Mouse (Mus musculus) left cerebral cortex, adult 18-20 months (tissue): ENCODE measurements at regions not wholly inside any gene's neighbourhood (a gene's known extent, or its start where the extent isn't known, plus 50 kb on each side); places are given as distances from the start of the nearest gene placed in this dataset.

ENCODE experiments used
- DNase-seq, 2 experiments: peaks; one replicate each; pipeline ENCODE4 v3.0.0; 2021 to 2022; ENCODE audit warnings: low spot score in 2 of 2, mixed read lengths in 1 of 2

- no peak for DNase-seq
Measured at GRCm38 (mm10) chr8:126720473-126721145, 126.8 kb upstream of the Irf2bp2 start.

- no peak for DNase-seq
Measured at GRCm38 (mm10) chr8:126719748-126720147, 126.0 kb upstream of the Irf2bp2 start.

- no peak for DNase-seq
Measured at GRCm38 (mm10) chr8:126717652-126718155, 123.9 kb upstream of the Irf2bp2 start.

- no peak for DNase-seq
Measured at GRCm38 (mm10) chr8:126715666-126716065, 121.9 kb upstream of the Irf2bp2 start.

- DNase-seq, result no peak
Measured at GRCm38 (mm10) chr8:126713602-126714145, 119.9 kb upstream of the Irf2bp2 start.

GRCm38 (mm10) chr8:126713181-126713580, 119.4 kb upstream of the Irf2bp2 start:
- no peak for DNase-seq

GRCm38 (mm10) chr8:126712749-126713148, 119.0 kb upstream of the Irf2bp2 start:
- DNase-seq, result no peak

- no peak for DNase-seq
Measured at GRCm38 (mm10) chr8:126708956-126709355, 115.2 kb upstream of the Irf2bp2 start.

GRCm38 (mm10) chr8:126707300-126707902, 113.6 kb upstream of the Irf2bp2 start:
- no peak for DNase-seq

- no peak for DNase-seq
Measured at GRCm38 (mm10) chr8:126706247-126706646, 112.5 kb upstream of the Irf2bp2 start.

- DNase-seq, result no peak
Measured at GRCm38 (mm10) chr8:126705391-126705790, 111.6 kb upstream of the Irf2bp2 start.

- no peak for DNase-seq
Measured at GRCm38 (mm10) chr8:126704706-126705105, 110.9 kb upstream of the Irf2bp2 start.

- no peak for DNase-seq
Measured at GRCm38 (mm10) chr8:126703546-126703945, 109.8 kb upstream of the Irf2bp2 start.

GRCm38 (mm10) chr8:126702294-126702693, 108.5 kb upstream of the Irf2bp2 start:
- DNase-seq, result no peak

- no peak for DNase-seq
Measured at GRCm38 (mm10) chr8:126699389-126699775, 105.6 kb upstream of the Irf2bp2 start.

GRCm38 (mm10) chr8:126698601-126699388, 105.0 kb upstream of the Irf2bp2 start:
- DNase-seq, result no peak

GRCm38 (mm10) chr8:126696346-126697010, 102.7 kb upstream of the Irf2bp2 start:
- DNase-seq, result no peak

- DNase-seq, result peak; percentile 81 to 88
Measured at GRCm38 (mm10) chr8:126694370-126694769, 100.6 kb upstream of the Irf2bp2 start.

- no peak for DNase-seq
Measured at GRCm38 (mm10) chr8:126693642-126694041, 99.9 kb upstream of the Irf2bp2 start.

GRCm38 (mm10) chr8:126692711-126693110, 98.9 kb upstream of the Irf2bp2 start:
- no peak for DNase-seq

GRCm38 (mm10) chr8:126692263-126692662, 98.5 kb upstream of the Irf2bp2 start:
- no peak for DNase-seq
